Mouse (Mus musculus): Measurements from ENCODE around the gene Tspan13.

DNA sequence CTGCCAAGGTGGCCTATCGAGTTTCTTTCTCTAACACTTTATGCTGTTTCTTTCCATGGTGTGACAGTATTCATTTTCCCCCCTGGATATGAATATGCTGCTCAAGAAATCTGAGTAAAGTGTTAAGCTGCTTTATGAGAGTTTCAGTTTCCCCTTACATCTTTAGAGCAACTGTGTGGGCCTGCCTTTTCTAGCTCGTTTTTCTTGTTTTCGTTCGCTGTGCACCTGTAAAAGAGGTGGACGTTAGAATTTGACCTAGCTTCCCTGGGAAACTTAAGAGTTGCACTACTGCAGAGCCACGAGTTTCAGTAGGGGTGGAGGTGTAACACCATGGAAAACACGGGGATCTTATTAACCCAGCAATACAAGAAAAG is 75.5 kb downstream of the Tspan13 start:
- TF ChIP-seq POLR2A (IDR thresholded peaks at IDR 0.05; ENCODE audit: borderline replicate concordance, low read depth, low read length) (no peak), CTCF (IDR thresholded peaks at IDR 0.05; ENCODE audit: low read depth, low read length) (no peak)

Measured in bone marrow macrophage, adult 2 months (primary cell).